Mouse (Mus musculus): Measurements from ENCODE around the gene Ppp2r5b.

GRCm38 (mm10) chr19:6269798-6270475 is 34.3 kb upstream of the Ppp2r5b start:
- TF ChIP-seq CTCF (IDR thresholded peaks at IDR 0.05; ENCODE audit: borderline replicate concordance, insufficient read depth, low read depth, low read length) (no peak), POLR2A (IDR thresholded peaks at IDR 0.05; ENCODE audit: borderline replicate concordance, insufficient read depth, low read length) (no peak)
